Mouse (Mus musculus): ENCODE results near the gene Nhlrc2. TPM values are rescaled to one million over a fixed set of nuclear protein-coding genes. Genes with fewer than 3 reads are reported as not detected.

Nhlrc2 gene
- polyA plus RNA-seq, 1 experiment from 2014 or later, result 13.1 TPM

DNA sequence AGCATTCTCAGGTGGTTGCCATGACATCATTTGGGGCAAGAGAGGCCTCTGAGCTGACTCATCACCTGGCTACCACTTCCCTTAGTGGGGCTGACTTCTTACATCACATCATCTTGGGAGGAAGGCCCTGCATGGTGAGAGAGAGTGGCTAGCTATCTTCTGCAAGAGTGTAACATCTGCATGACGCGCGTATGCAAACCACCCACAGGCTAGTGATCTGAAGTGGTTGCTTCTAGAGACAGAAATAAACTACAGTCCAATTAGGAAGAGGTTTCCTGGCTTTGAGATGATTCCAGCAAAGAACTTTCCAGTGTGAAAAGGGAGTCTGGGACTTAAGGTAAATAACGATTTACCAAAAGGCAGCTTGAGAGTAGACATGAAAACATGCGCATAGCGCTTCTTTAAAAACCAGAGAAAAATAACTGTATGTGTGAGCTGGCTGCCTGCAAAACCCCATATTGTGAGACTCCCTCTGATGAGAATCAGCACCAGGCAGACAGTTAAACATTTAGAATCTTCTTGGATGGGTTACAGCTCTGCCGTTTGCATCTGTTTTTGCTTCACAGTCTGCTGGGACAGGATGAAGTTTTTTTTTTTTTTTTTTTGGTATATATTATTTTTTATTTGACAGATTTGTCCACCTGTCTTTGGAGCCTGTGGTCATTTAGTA lies 99.5 kb downstream of the Nhlrc2 start:
- Histone ChIP-seq H3K36me3 (ENCODE audit: control insufficient read depth, insufficient read depth, low read length) (no peaks in the 10 kb centered on the region), H3K9me3 (ENCODE audit: control insufficient read depth, low read length) (no peaks in the 10 kb centered on the region), H3K4me1 (ENCODE audit: control insufficient read depth, insufficient read depth, low read length) (peaks cover 4% of the 10 kb centered on the region; the same call in 1 of the 2 replicates), H3K27ac (replicated peaks; ENCODE audit: low read depth, low read length) (peak overlapping the region; percentile 40; the same call in 1 of the 2 replicates), H3K9ac (ENCODE audit: low read depth, low read length) (no peak overlapping the region), H3K4me2 (ENCODE audit: low read depth, low read length) (no peak overlapping the region), H3K4me3 (ENCODE audit: low read depth, low read length) (no peak overlapping the region), H3K27me3 (replicated peaks; ENCODE audit: control insufficient read depth, insufficient read depth, low read length) (no peaks in the 10 kb centered on the region)
- ATAC-seq (ENCODE audit: low read depth) (no peak), DNase-seq (ENCODE audit: low spot score) (peak; percentile 75)
- WGBS, result 74% methylated on average over 7 of the region's 7 CpGs

DNA sequence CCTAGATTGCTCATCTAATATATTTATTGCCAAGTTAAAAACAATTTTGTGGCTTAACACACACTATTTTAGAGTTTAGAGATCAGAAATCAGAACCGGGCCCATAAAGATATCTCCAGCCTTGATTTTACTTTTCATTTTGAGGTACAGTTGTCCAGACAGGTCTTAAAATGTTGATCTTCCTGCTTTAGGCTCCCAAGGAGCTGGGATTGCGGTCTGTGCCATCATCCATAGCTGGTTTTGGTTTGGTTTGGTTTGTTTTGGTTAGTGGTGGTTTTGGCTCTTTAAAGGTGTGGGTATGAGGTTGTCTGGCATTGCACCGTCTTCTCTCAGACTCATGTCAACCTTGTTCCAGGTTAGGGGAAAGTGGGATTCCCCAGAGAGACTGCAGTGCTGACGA lies 103.2 kb downstream of the Nhlrc2 start:
- no peak for ATAC-seq (ENCODE audit: low read depth)
- 70% methylated on average over 4 of the region's 4 CpGs for WGBS
- no peak for DNase-seq (ENCODE audit: low spot score)
- H3K4me3 ChIP-seq (ENCODE audit: low read depth, low read length), result no peak overlapping the region
- no peaks in the 10 kb centered on the region for H3K9me3 ChIP-seq (ENCODE audit: control insufficient read depth, low read length)
- no peaks in the 10 kb centered on the region for H3K36me3 ChIP-seq (ENCODE audit: control insufficient read depth, insufficient read depth, low read length)
- peaks cover 6% of the 10 kb centered on the region; the same call in 1 of the 2 replicates for H3K4me1 ChIP-seq (ENCODE audit: control insufficient read depth, insufficient read depth, low read length)
- H3K9ac ChIP-seq (ENCODE audit: low read depth, low read length), result no peak overlapping the region
- no peaks in the 10 kb centered on the region for H3K27me3 ChIP-seq (replicated peaks; ENCODE audit: control insufficient read depth, insufficient read depth, low read length)
- H3K27ac ChIP-seq (replicated peaks; ENCODE audit: low read depth, low read length), result no peak overlapping the region
- H3K4me2 ChIP-seq (ENCODE audit: low read depth, low read length), result no peak overlapping the region

DNA sequence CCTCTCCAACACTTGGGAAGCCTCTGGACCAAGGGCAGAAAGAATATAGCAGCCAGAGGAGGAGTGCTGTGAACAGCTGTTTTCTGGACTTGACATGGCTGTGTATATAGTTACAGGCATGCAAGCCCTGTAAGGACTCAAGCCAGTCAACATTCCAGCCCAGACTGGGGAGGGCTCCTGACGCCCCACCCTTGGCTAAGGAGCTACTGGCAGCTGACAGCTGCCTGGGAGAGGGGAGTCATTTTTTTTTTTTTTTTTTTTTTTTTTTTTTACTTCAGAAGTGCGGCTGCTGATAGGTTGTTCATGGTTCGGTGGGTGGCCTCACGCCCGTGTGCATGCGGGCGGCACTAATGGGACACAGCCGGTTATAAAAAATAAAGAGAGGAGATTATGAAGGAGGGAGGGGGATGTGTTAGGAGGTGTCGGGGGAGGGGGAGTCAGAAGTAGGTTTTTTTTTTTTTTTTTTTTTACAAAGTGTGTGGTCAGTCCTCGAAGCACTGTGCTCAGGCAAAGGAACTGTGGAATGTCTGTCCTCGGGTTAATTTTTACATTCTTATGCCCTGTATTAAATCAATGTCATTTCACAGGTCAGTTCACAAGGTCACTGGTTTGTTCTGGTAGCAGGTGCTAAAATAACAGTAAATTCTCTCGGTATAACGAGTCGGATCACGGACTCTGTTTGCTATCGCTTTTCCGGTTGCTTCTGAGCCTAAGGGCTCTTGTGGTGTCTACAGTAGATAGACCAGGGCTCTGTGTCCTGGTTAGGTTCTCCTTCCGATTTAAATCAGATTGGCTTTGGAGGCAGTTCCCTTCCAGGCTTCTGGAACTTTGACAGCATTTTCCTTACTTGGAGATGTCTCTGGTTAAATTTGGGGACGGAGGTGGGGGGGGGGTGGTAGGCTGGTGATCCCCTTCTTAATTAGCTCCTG lies 104.2 kb downstream of the Nhlrc2 start:
- Histone ChIP-seq H3K27me3 (replicated peaks; ENCODE audit: control insufficient read depth, insufficient read depth, low read length) (no peaks in the 10 kb centered on the region), H3K9ac (ENCODE audit: low read depth, low read length) (no peak overlapping the region), H3K36me3 (ENCODE audit: control insufficient read depth, insufficient read depth, low read length) (no peaks in the 10 kb centered on the region), H3K4me2 (ENCODE audit: low read depth, low read length) (peak overlapping the region; percentile 45), H3K27ac (replicated peaks; ENCODE audit: low read depth, low read length) (no peak overlapping the region), H3K4me1 (ENCODE audit: control insufficient read depth, insufficient read depth, low read length) (peaks cover 6% of the 10 kb centered on the region; the same call in 1 of the 2 replicates), H3K9me3 (ENCODE audit: control insufficient read depth, low read length) (no peaks in the 10 kb centered on the region), H3K4me3 (ENCODE audit: low read depth, low read length) (peak overlapping the region; percentile 6)
- ATAC-seq (ENCODE audit: low read depth), result peak; percentile 91
- 12% methylated on average over 19 of the region's 19 CpGs for WGBS
- DNase-seq (ENCODE audit: low spot score), result peak; percentile 90

Other genes with a start within 250 kb of the Nhlrc2 start
- 6.3 and 9.6 TPM in 2 replicates for gene Nrap, start 158.2 kb upstream of the Nhlrc2 start, polyA plus RNA-seq (2014; fragmentation: Nextera tagmentation; extraction: Ambion mirVana)
- gene Casp7, start 151.1 kb upstream of the Nhlrc2 start, polyA plus RNA-seq (2014; fragmentation: Nextera tagmentation; extraction: Ambion mirVana), result 21.5 and 21.7 TPM in 2 replicates
- 0.81 and 0.86 TPM in 2 replicates for gene Plekhs1, start 86.6 kb upstream of the Nhlrc2 start, polyA plus RNA-seq (2014; fragmentation: Nextera tagmentation; extraction: Ambion mirVana)
- 12.8 and 16.6 TPM in 2 replicates for gene Dclre1a, start within 50 bp of the Nhlrc2 start, polyA plus RNA-seq (2014; fragmentation: Nextera tagmentation; extraction: Ambion mirVana)
- gene Adrb1, start 173.9 kb downstream of the Nhlrc2 start, polyA plus RNA-seq (2014; fragmentation: Nextera tagmentation; extraction: Ambion mirVana), result 1.3 and 1.7 TPM in 2 replicates